Mouse (Mus musculus): ENCODE data around the gene Misp.

Misp gene

GRCm38 (mm10) chr10:79856280-79856679 is 35.5 kb downstream of the Misp start:
- no peak for DNase-seq

DNA sequence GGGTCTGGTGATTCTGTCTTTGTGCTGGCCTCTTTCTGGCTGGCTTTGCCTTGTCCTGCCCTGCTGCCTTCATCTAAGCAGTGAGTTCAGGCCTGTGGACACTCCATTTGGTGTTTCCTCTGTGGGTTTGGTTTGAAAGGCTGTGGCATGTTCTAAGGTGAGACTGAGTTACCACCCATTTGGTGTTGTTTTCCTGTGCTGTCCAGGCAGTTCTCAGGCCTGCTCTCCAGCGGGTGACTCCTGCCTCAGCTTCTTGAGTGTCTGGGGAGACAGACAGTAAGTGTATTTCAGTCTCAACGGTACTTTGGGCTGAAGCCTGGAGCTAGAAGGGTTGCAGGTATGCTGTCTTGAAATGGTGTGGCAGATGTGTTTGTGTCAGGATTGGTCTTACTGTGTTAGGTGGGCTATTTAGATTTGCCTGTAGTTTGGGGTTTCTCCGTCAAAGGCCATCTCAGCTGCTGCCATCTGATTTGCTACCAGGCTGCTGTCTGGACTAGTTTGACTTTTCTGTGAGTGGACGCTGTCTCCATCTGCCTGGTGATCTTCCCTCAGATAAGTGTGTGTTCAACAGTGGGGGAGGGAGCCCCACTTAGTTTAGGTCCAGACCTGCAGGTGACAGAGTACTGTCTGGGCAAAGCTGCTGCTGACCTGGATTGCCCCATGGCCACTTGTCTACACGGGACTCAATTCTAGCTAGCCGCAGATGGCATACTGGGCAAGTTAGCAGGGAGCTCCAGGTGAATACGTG is 36.1 kb downstream of the Misp start:
- no peak for DNase-seq

GRCm38 (mm10) chr10:79857452-79857811 is 36.6 kb downstream of the Misp start:
- DNase-seq = no peak

GRCm38 (mm10) chr10:79857894-79858293 is 37.1 kb downstream of the Misp start:
- DNase-seq = no peak

GRCm38 (mm10) chr10:79858416-79859074 is 37.8 kb downstream of the Misp start:
- no peak for DNase-seq

- DNase-seq = no peak
Observed at GRCm38 (mm10) chr10:79859116-79859515, 38.3 kb downstream of the Misp start.

GRCm38 (mm10) chr10:79860079-79860911 is 39.5 kb downstream of the Misp start:
- DNase-seq = no peak

DNA sequence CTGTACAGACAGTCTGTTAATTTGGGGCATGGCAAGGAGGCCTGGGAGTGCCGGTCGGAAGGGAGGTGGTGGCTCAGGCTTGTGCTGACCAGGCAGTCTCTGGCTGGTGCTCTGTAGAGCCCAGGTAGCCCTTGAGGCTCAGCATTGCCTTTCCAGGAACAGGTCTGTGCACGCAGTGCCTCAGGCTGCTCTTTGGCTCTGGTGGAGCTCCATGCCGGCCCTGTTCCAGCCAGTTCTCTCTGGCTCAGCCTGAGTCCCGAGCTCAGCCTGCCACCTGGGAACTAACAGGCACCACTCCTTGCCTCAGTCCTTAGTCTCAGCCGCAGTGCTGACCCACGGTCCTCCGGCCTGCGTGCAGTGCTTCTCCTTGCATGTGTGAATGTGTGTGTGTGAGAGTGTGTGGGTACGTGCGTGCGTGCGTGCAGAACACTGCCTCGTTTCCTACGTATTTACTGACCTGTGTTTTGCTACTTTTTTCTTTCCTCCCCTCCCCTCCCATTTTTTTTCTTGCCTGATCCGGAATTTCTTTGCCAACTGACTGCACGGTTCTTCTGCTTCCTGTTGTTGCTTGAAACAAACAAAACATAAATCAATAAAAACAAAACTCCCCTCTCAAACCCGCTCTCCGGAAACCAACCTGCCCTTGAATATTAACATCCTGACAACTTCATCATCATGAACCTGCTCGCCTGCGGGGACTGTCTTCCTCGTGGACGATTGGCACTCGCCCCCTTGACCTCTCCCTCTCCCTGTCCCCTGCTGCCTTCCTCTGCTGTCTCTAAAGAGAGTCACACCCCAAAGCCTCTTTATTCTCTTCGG is 40.6 kb downstream of the Misp start:
- no peak for DNase-seq

DNA sequence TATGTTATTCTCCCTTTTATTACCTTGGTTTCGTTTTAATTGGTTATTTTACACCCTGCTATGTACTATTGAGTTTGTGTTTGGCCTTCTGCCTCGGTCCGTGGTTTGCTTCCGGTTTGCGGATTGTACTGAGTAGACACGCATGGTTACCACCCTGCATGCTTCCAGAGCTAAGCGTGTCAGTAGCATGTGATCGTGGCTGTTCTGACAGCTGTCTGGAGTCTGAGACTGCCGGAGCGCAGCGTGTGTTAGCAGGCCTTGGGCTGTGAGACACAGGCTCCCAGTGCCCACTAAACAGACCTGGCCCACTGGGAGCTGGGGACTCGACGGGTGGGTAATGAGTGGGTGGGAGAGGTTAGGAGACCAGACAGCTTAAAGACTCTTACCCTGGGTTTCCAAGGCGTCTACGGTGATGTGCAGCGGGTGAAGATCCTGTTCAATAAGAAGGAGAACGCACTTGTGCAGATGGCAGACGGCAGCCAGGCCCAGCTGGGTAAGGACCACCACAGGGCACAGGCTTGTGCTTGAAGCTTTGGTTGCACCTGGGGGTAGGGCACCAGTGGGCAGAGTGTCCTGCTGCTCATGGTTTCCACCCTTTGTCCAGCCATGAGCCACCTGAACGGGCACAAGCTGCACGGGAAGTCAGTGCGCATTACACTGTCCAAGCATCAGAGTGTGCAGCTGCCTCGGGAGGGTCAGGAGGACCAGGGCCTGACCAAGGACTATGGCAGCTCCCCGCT is 41.4 kb downstream of the Misp start:
- DNase-seq = no peak

- no peak for DNase-seq
Observed at GRCm38 (mm10) chr10:79862925-79863324, 42.1 kb downstream of the Misp start.

- DNase-seq = no peak
Observed at GRCm38 (mm10) chr10:79864351-79865188, 43.8 kb downstream of the Misp start.

- DNase-seq = no peak
Observed at GRCm38 (mm10) chr10:79865189-79865601, 44.4 kb downstream of the Misp start.

DNA sequence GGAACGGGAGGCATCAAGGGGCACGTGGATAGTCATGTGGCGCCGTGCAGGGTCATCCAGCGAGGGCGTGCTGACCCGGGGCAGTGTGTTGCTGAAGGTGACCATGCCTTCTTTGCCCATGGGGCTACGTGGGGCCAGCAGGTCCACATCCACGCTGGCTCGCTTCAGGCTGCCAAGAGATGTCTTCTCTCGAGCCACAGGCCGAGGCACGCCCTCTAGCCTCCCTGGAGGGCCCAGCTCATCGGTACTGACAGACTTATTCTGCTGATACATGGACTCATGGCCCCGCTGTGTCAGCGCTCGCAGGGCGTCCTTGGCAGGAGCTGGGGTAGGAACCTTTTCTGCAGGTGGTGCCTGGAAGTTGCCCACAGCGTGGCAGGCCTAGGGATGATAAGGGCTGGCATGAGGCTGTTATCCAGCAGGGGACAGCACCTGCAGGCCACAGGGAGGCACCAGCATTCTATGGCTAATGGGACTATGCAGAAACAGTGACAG is 45.1 kb downstream of the Misp start:
- no peak for DNase-seq

DNA sequence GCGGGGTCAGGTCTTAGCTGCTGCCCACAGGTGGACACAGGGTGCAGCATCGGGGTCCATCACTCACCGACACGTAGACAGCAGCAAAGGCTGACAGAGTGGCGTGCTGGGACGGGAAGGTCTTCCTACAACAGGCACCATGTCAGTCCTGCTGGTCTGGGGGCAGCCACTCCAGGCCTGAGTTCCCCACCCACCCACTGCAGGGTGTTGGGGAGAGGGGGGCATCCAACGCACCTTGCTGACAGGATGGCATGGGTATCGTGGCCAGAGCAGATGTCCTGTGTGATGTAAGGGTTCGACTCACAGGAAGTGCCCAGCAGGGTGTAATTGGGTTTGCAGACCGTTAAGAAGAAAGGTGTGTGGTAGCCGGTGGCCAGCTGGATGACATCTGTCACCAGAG is 45.8 kb downstream of the Misp start:
- DNase-seq = no peak

DNA sequence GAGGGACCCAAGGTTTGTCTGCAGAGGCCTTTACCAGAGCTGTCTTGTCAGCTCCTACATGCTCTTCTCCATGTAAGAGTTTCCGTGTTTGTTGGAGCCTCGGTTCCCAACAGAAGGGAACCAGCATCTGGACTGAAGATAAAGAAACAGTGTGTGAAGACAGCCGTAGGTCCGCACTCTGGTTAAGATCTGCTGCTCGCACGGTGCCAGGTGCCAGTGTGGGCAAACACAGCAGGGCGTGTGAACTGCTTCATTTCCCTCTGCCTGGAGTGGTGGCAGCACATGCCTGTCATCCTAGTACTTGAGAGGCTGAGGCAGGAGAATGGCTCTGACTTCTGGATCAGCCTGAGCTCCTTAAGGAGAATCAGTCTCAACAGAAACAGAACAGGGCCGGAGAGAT is 51.1 kb downstream of the Misp start:
- no peak for DNase-seq

GRCm38 (mm10) chr10:79872862-79873261 is 52.1 kb downstream of the Misp start:
- no peak for DNase-seq

- DNase-seq = no peak
Observed at GRCm38 (mm10) chr10:79873313-79873712, 52.5 kb downstream of the Misp start.

DNA sequence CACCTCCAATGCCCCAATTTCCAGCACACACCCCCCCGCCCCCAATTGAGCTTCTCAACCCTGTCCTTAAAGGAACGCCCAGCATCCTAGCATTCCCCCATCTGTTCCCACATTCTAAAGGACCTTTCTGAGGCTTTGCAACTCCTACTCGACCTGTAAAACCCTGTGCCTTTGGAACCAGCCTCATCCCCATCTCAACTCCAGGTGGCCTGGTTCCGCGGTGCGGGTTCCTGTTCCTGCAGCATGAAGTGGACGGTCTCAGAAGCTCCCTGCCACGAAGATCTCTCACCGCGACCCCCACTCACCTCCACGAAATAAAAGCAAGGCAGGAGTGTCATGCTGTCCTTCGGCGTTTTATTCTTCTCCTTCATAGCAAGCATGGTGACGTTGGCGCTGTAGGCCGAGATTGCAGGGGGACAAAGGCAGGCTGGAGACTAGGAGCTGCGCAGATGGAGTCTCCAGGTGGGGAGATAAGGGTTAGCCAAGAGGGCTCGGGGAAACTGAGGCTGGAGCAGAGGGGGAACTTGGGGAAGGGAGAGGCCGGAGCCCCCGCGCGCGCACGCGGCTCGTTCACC is 53.0 kb downstream of the Misp start:
- DNase-seq = no peak

- no peak for DNase-seq
Observed at GRCm38 (mm10) chr10:79874290-79874862, 53.6 kb downstream of the Misp start, which contains the start of the genes Prtn3 and Plppr3. Gene Prtn3 (plus strand): TSS chr10:79874476. Gene Plppr3 (minus strand): TSS chr10:79874634.

GRCm38 (mm10) chr10:79877174-79877573 is 56.4 kb downstream of the Misp start:
- no peak for DNase-seq
